ENCODE assay signal across 12 mouse cellular contexts in genomic region chr1:185256753-185257152, GRCm38 (mm10). TPM values are rescaled to one million over a fixed set of nuclear protein-coding genes. Genes with fewer than 3 reads are reported as not detected.
DNase-seq lines count a peak whose midpoint lies in the region; ATAC-seq lines count a peak whose summit lies in the region.
"Had no signal": no experiment of that assay in that cellular context is flagged by ENCODE, and none has a peak within 500 bp of the region (broad histone marks: within the 10 kb centered on the region; RNA-seq: fewer than 3 reads in every experiment).

No protein-coding gene starts in this region.

- no peak overlapping the region for H3K9ac ChIP-seq in hindbrain, embryonic 11.5 days (ENCODE audit: low read depth, low read length)
- H3K9ac ChIP-seq in hindbrain, embryonic 14.5 days: no peak overlapping the region
- H3K9ac ChIP-seq: embryonic facial prominence, embryonic 12.5 days; heart, embryonic 15.5 days; limb, embryonic 15.5 days had no signal

- peak; percentile 58 for DNase-seq in hindbrain, embryonic 11.5 days (ENCODE audit: low spot score)
- no peak for DNase-seq in hindbrain, embryonic 14.5 days (ENCODE audit: low spot score)
- peak; percentile 85 for DNase-seq in embryo, embryonic 10.5 days (ENCODE audit: low spot score)
- DNase-seq in kidney, postnatal 14 days: peak; percentile 52
- DNase-seq in lung, postnatal 10 days: peak; percentile 65
- no peak for DNase-seq in right cerebral cortex, adult 2 months (ENCODE audit: low spot score in 2 of 2)
- no peak for DNase-seq in layer of hippocampus, adult 18-20 months (ENCODE audit: low spot score in 2 of 2)
- DNase-seq: right cerebral cortex, adult 18-20 months had no signal

- no peak overlapping the region for H3K4me2 ChIP-seq in hindbrain, embryonic 11.5 days (replicated peaks; ENCODE audit: low read depth, low read length)
- H3K4me2 ChIP-seq in hindbrain, embryonic 14.5 days (replicated peaks): no peak overlapping the region
- H3K4me2 ChIP-seq: embryonic facial prominence, embryonic 12.5 days; heart, embryonic 15.5 days; limb, embryonic 15.5 days had no signal

- H3K36me3 ChIP-seq in hindbrain, embryonic 11.5 days (ENCODE audit: control insufficient read depth, insufficient read depth, low read length): no peaks in the 10 kb centered on the region; the same call in 1 of the 2 replicates
- H3K36me3 ChIP-seq in hindbrain, embryonic 14.5 days (replicated peaks; ENCODE audit: control insufficient read depth, insufficient read depth): peaks cover 84% of the 10 kb centered on the region

- no peaks in the 10 kb centered on the region for H3K27me3 ChIP-seq in hindbrain, embryonic 11.5 days (ENCODE audit: control insufficient read depth, insufficient read depth, low read length)
- H3K27me3 ChIP-seq in hindbrain, embryonic 14.5 days (ENCODE audit: control insufficient read depth, insufficient read depth, low read length): no peaks in the 10 kb centered on the region
- H3K27me3 ChIP-seq: embryonic facial prominence, embryonic 12.5 days; heart, embryonic 15.5 days; limb, embryonic 15.5 days had no signal

- no peaks in the 10 kb centered on the region for H3K9me3 ChIP-seq in hindbrain, embryonic 11.5 days (ENCODE audit: control insufficient read depth, low read length)
- H3K9me3 ChIP-seq in hindbrain, embryonic 14.5 days (ENCODE audit: control insufficient read depth, low read length): no peaks in the 10 kb centered on the region
- H3K9me3 ChIP-seq: embryonic facial prominence, embryonic 12.5 days; heart, embryonic 15.5 days; limb, embryonic 15.5 days had no signal

- WGBS in hindbrain, embryonic 11.5 days: 22% methylated on average over 3 of the region's 3 CpGs
- WGBS in hindbrain, embryonic 14.5 days: 23% methylated on average over 3 of the region's 3 CpGs

- ATAC-seq in hindbrain, embryonic 11.5 days (ENCODE audit: low FRiP score): no peak
- ATAC-seq in hindbrain, embryonic 14.5 days (ENCODE audit: low FRiP score): no peak
- ATAC-seq in megakaryocyte, adult 5-6 weeks (ENCODE audit: poor library complexity, severe bottlenecking): no peak

- no peak overlapping the region for H3K4me3 ChIP-seq in hindbrain, embryonic 11.5 days (ENCODE audit: low read depth, low read length)
- no peak overlapping the region for H3K4me3 ChIP-seq in hindbrain, embryonic 14.5 days (replicated peaks; ENCODE audit: low read length)
- H3K4me3 ChIP-seq: embryonic facial prominence, embryonic 12.5 days; heart, embryonic 15.5 days; limb, embryonic 15.5 days had no signal

- 0 out of 2 replicates have a peak, but pooled peaks cover 2% of the 10 kb centered on the region for H3K4me1 ChIP-seq in hindbrain, embryonic 11.5 days (replicated peaks; ENCODE audit: control insufficient read depth, insufficient read depth, low read length)
- H3K4me1 ChIP-seq in hindbrain, embryonic 14.5 days (replicated peaks; ENCODE audit: control insufficient read depth, insufficient read depth, low read length): no peaks in the 10 kb centered on the region; the same call in 1 of the 2 replicates
- H3K4me1 ChIP-seq: embryonic facial prominence, embryonic 12.5 days; limb, embryonic 15.5 days had no signal

- no peak overlapping the region for H3K27ac ChIP-seq in hindbrain, embryonic 11.5 days (ENCODE audit: low read depth, low read length)
- H3K27ac ChIP-seq in hindbrain, embryonic 14.5 days: no peak overlapping the region
- H3K27ac ChIP-seq: embryonic facial prominence, embryonic 12.5 days; heart, embryonic 15.5 days; limb, embryonic 15.5 days had no signal

RNA-seq across cellular contexts. Expression of gene Rab3gap2, which starts 52.8 kb away (rescaled TPM):
- 23.3 and 23.6 TPM in 2 replicates for polyA plus RNA-seq in hindbrain, embryonic 11.5 days (2014; fragmentation: Nextera tagmentation; extraction: Ambion mirVana)
- 26.8 and 28.8 TPM in 2 replicates for polyA plus RNA-seq in hindbrain, embryonic 14.5 days (2014; fragmentation: Nextera tagmentation; extraction: Ambion mirVana)
- total RNA-seq in megakaryocyte, adult 5-6 weeks (2015): 20.0 and 20.6 TPM in 2 replicates
- 25.7 and 29.1 TPM in 2 replicates for total RNA-seq in megakaryocyte, adult 5-6 weeks (2017)
- total RNA-seq in layer of hippocampus, adult 18-20 months (2021): 10 to 100 TPM; 64.9 to 67.7 TPM

Comparison
In these comparisons a context has a peak if more than half of its experiments do, and no peak if none do; other contexts are left out.
1. DNase-seq: peak in hindbrain, embryonic 11.5 days (single experiment), embryo, embryonic 10.5 days (single experiment), kidney, postnatal 14 days (single experiment) and lung, postnatal 10 days (single experiment); none in hindbrain, embryonic 14.5 days (single experiment), right cerebral cortex, adult 2 months (0 of 2) and layer of hippocampus, adult 18-20 months (0 of 2).